Mouse (Mus musculus) heart, embryonic 14.5 days (tissue): ENCODE measurements around the gene H2al1k. TPM values are rescaled to one million over a fixed set of nuclear protein-coding genes. Genes with fewer than 3 reads are reported as not detected.
"Not testable (repeated sequence)": the region's sequence is repeated elsewhere in the genome, so short reads cannot be mapped to it uniquely, and the experiment has no call there.

Experiments
- ATAC-seq: fragments of 200-750 bp; cut with Nextera tagmentation; 2 replicates; pipeline ENCODE4 v1.8.0; 2017; ENCODE audit warnings: low read depth, moderate TSS enrichment; ENCODE audit not compliant: insufficient number of reproducible peaks, insufficient read depth, low FRiP score
- H3K27ac ChIP-seq, 2 experiments: fragments of 200-500 bp in 1 of 2; fragments of 300-500 bp in 1 of 2; sonication (generic) in 1 of 2; replicated peaks in 1 of 2; 2 replicates each; pipeline ENCODE4 v1.5.1; 2012 to 2014; ENCODE audit warnings: low read depth in 2 of 2, low read length in 2 of 2, control low read depth in 1 of 2, mild to moderate bottlenecking in 1 of 2, mixed read lengths in 1 of 2; ENCODE audit not compliant: control insufficient read depth in 1 of 2, insufficient read depth in 1 of 2
- H3K27me3 ChIP-seq: fragments of 300-500 bp; sonication (generic); 2 replicates; pipeline ENCODE4 v1.6.1; 2014; ENCODE audit warnings: mild to moderate bottlenecking, low read length, control low read depth; ENCODE audit not compliant: control insufficient read depth, insufficient read depth
- H3K36me3 ChIP-seq: fragments of 300-500 bp; sonication (generic); 2 replicates; pipeline ENCODE4 v1.6.1; 2014; ENCODE audit warnings: mild to moderate bottlenecking, control low read depth, low read length, mixed read lengths; ENCODE audit not compliant: control insufficient read depth, insufficient read depth
- H3K4me1 ChIP-seq, 2 experiments: fragments of 200-500 bp in 1 of 2; fragments of 300-500 bp in 1 of 2; sonication (generic) in 1 of 2; 2 replicates each; pipeline ENCODE4 v1.6.1; 2012 to 2014; ENCODE audit warnings: low read length in 2 of 2, control low read depth in 1 of 2, mixed read lengths in 1 of 2; ENCODE audit not compliant: control insufficient read depth in 2 of 2, insufficient read depth in 2 of 2
- H3K4me2 ChIP-seq: fragments of 300-500 bp; sonication (generic); 2 replicates; pipeline ENCODE4 v1.6.1; 2014; ENCODE audit warnings: mild to moderate bottlenecking, low read length
- H3K4me3 ChIP-seq, 2 experiments: fragments of 200-500 bp in 1 of 2; fragments of 300-500 bp in 1 of 2; sonication (generic) in 1 of 2; 2 replicates each; pipeline ENCODE4 v1.5.1; 2012 to 2014; ENCODE audit warnings: low read length in 2 of 2, mild to moderate bottlenecking in 2 of 2, control low read depth in 1 of 2, low read depth in 1 of 2, moderate library complexity in 1 of 2; ENCODE audit not compliant: control insufficient read depth in 1 of 2, insufficient read depth in 1 of 2
- H3K9ac ChIP-seq: fragments of 300-500 bp; sonication (generic); 2 replicates; pipeline ENCODE4 v1.6.1; 2014; ENCODE audit warnings: mild to moderate bottlenecking, low read length
- H3K9me3 ChIP-seq: fragments of 300-500 bp; sonication (generic); 2 replicates; pipeline ENCODE4 v1.6.1; 2016; ENCODE audit warnings: low read length, control low read depth; ENCODE audit not compliant: control insufficient read depth
- WGBS: fragments of 180-500 bp; shearing (Covaris S2); extraction: QIAGEN DNeasy Blood & Tissue Kit; methylation state at CpG from one replicate; pipeline ENCODE4 v1.1.7; 2014; 5-methylcytosine and 5-hydroxymethylcytosine counted together
- polyA plus RNA-seq: library from polyadenylated mRNA; unstranded; fragments of >200 nt; fragmentation: Nextera tagmentation; extraction: Ambion mirVana; gene quantifications from 2 replicates; pipeline ENCODE4 v1.2.1, GENCODE M21; 2014

H2al1k gene
- polyA plus RNA-seq, 1 experiment from 2014 or later, result not detected

DNA sequence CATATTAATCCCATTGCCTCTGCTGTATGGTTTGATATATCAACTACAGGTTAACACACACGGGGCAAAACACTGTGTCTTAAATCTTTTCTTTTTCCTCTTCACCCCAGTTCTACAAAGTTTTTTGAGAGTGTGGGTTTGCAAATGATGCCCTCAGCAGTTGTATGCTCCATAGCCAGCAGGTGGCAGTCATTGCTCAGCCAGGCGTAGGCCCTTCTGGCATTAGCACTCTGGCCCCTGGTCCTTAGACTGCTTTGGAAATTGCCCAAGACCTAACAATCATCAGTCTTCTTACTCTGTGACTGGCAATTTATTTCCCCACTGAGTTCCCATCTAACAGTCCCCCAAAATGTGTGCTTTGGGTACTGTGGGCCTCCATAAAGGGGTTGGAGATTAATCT, 23.6 kb downstream of the H2al1k start:
- 27% methylated on average over 2 of the region's 2 CpGs for WGBS

DNA sequence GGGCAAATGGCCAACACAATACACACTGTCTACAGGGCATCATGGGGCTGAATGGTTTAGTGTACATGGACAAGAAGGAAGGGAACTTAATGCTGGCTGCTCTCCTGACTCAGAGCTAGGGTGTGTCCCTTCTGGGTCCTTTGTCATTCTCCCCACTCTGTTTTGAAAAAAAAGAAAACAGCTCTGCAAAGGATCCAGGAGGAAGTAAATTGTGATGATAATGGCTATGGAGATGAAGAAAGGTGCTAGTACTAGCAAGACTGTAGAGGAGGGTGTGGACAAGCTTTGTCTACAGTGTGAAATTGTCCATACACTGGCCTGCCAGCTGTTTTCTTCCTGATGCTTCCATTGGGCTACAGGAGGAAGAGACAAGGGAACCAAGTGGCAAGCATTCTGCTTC, 25.5 kb downstream of the H2al1k start:
- not testable (repeated sequence) for H3K36me3 ChIP-seq, H3K9me3 ChIP-seq, H3K27ac ChIP-seq, H3K4me2 ChIP-seq, H3K4me1 ChIP-seq, H3K4me3 ChIP-seq, ATAC-seq, H3K9ac ChIP-seq, H3K27me3 ChIP-seq

More for the DNA sequence above, 23.6 kb downstream of the H2al1k start:
- H3K4me1 ChIP-seq, H3K9ac ChIP-seq, H3K9me3 ChIP-seq, H3K36me3 ChIP-seq, H3K4me2 ChIP-seq, H3K27me3 ChIP-seq, H3K4me3 ChIP-seq, H3K27ac ChIP-seq, ATAC-seq: not testable (repeated sequence)

Other genes with a start within 250 kb of the H2al1k start
- gene 4930402K13Rik, start 246.1 kb upstream of the H2al1k start, polyA plus RNA-seq, result not detected in 2 replicates
- 0.94 and 1.1 TPM in 2 replicates for gene Lancl3, start 150.7 kb upstream of the H2al1k start, polyA plus RNA-seq
- gene Gm14862, start 93.7 kb upstream of the H2al1k start, polyA plus RNA-seq, result 0.27 TPM in 1 of 2 replicates, not detected in the other
- gene Xk, start 77.9 kb upstream of the H2al1k start, polyA plus RNA-seq, result 4.4 and 4.5 TPM in 2 replicates
- gene H2al1m, start 66.9 kb upstream of the H2al1k start, polyA plus RNA-seq, result 0.42 TPM in 1 of 2 replicates, not detected in the other
- 2.6 and 2.9 TPM in 2 replicates for gene Cybb, start 137.1 kb downstream of the H2al1k start, polyA plus RNA-seq
- not detected in 2 replicates for gene H2al1o, start 221.8 kb downstream of the H2al1k start, polyA plus RNA-seq